Mouse (Mus musculus): Measurements from ENCODE around the gene Aldh18a1. TPM values are rescaled to one million over a fixed set of nuclear protein-coding genes. Genes with fewer than 3 reads are reported as not detected.

Gene Aldh18a1
- polyA plus RNA-seq, 1 experiment from 2014 or later, result 60.4 TPM

DNA sequence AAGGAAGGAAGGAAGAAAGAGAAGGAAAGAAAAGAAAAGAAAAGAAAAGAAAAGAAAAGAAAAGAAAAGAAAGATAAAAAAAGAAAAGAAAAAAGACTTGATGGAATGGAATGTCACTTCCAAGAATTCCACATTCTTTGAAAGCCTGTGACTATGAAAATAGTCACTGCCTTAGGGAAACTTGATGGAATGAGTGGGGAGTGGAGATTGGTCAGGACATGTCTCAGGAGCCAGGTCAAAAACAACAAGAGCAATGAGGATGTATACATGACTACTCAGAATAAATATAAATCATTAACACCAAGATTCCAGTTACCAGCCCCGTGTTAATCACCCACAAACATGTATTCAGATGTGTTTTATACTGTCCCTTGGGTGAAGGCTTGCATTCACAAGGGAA lies 69.6 kb downstream of the Aldh18a1 start:
- H3K9me3 ChIP-seq (ENCODE audit: low read length), result no peaks in the 10 kb centered on the region
- H3K27ac ChIP-seq (ENCODE audit: low read length), result no peak overlapping the region
- H3K4me2 ChIP-seq (replicated peaks; ENCODE audit: low read depth, low read length), result no peak overlapping the region
- H3K9ac ChIP-seq (replicated peaks; ENCODE audit: low read length), result no peak overlapping the region
- no peaks in the 10 kb centered on the region for H3K36me3 ChIP-seq (ENCODE audit: insufficient read depth, low read length)
- H3K27me3 ChIP-seq (ENCODE audit: insufficient read depth, low read length), result no peaks in the 10 kb centered on the region
- WGBS, result 40% methylated on average over 1 of the region's 1 CpGs
- H3K4me1 ChIP-seq (ENCODE audit: insufficient read depth, low read length), result no peaks in the 10 kb centered on the region
- no peak for ATAC-seq (ENCODE audit: low FRiP score, low TSS enrichment)
- no peak overlapping the region for H3K4me3 ChIP-seq (ENCODE audit: low read length)

DNA sequence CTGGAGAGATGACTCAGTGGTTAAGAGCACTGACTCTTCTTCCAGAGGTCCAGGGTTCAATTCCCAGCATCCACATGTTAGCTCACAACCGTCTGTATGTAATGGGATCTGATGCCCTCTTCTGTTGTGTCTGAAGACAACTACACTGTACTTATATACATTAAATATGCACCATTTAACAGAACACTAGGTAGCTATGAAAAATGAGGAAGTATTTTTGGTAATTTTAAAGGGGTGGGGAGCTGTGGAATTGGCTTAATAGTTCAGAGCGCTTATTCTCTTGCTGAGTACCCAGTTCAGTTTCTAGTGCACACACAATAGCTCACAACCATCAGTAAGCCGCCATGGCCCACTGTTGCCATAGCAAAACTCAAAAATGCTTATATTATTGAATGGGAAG lies 72.7 kb downstream of the Aldh18a1 start:
- ATAC-seq (ENCODE audit: low FRiP score, low TSS enrichment), result no peak
- H3K27me3 ChIP-seq (ENCODE audit: insufficient read depth, low read length), result no peaks in the 10 kb centered on the region
- no peak overlapping the region for H3K4me2 ChIP-seq (replicated peaks; ENCODE audit: low read depth, low read length)
- peaks cover 16% of the 10 kb centered on the region for H3K4me1 ChIP-seq (ENCODE audit: insufficient read depth, low read length)
- WGBS, result 92% methylated on average over 3 of the region's 3 CpGs
- no peaks in the 10 kb centered on the region for H3K9me3 ChIP-seq (ENCODE audit: low read length)
- H3K4me3 ChIP-seq (ENCODE audit: low read length), result no peak overlapping the region
- H3K9ac ChIP-seq (replicated peaks; ENCODE audit: low read length), result no peak overlapping the region
- H3K36me3 ChIP-seq (ENCODE audit: insufficient read depth, low read length), result no peaks in the 10 kb centered on the region
- no peak overlapping the region for H3K27ac ChIP-seq (ENCODE audit: low read length)

DNA sequence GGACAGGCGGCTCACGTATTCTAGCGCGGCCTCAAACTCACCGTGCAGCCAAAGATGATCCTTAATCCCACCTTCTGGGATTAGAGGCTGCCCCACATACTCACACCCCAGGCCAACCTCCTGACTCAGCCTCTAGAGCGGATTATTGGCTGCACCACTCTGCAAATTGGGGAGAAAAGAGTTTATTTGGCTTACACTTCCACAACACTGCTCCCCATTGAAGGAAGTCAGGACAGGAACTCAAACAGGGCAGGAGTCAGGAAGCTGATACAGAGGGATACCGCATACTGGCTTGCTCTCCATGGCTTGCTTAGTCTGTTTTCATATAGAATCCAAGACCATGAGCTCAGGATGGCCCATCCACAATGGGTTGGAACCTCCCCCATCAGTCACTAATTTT lies 73.9 kb downstream of the Aldh18a1 start:
- Histone ChIP-seq H3K9ac (replicated peaks; ENCODE audit: low read length) (no peak overlapping the region), H3K4me2 (replicated peaks; ENCODE audit: low read depth, low read length) (no peak overlapping the region), H3K4me3 (ENCODE audit: low read length) (no peak overlapping the region; the same call in 1 of the 2 replicates), H3K36me3 (ENCODE audit: insufficient read depth, low read length) (no peaks in the 10 kb centered on the region), H3K4me1 (ENCODE audit: insufficient read depth, low read length) (peaks cover 26% of the 10 kb centered on the region), H3K9me3 (ENCODE audit: low read length) (no peaks in the 10 kb centered on the region), H3K27ac (ENCODE audit: low read length) (no peak overlapping the region), H3K27me3 (ENCODE audit: insufficient read depth, low read length) (no peaks in the 10 kb centered on the region)
- ATAC-seq (ENCODE audit: low FRiP score, low TSS enrichment), result no peak
- 87% methylated on average over 7 of the region's 7 CpGs for WGBS

DNA sequence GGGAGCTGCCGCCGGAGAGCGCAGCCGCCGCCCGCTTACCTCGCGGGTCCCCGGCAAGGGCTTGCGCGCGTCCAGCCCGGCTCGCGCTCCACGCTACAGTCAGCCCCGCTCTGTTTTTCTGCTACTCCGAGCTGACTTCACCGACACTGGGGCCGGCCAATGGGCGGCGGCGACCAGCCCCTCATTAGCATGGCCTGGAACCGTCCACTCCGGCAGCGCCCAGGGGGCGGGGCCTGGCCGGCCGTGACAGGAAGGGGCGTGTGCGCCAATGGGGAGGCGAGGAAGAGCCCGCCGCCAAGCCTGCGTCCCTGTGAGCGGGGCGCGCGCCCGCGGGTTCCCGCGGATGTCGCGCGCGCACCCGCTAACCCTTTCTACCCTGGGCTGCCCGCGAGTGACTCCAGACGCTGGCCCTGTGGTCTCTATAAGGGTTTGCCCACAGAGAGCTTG lies 74.6 kb downstream of the Aldh18a1 start, which contains the start of gene Sorbs1:
Sorbs1 (minus strand) TSS at position 148 of the 447 bp plus-strand sequence.
- H3K4me2 ChIP-seq (replicated peaks; ENCODE audit: low read depth, low read length), result peak within 1 kb of the TSS; percentile 95
- under 1% methylated on average over 51 of the region's 51 CpGs for WGBS
- ATAC-seq (ENCODE audit: low FRiP score, low TSS enrichment), result peak; percentile 99
- no peaks in the 10 kb centered on the region for H3K9me3 ChIP-seq (ENCODE audit: low read length)
- peak within 1 kb of the TSS; percentile 85 for H3K9ac ChIP-seq (replicated peaks; ENCODE audit: low read length)
- H3K4me1 ChIP-seq (ENCODE audit: insufficient read depth, low read length), result peaks cover 26% of the 10 kb centered on the region
- H3K36me3 ChIP-seq (ENCODE audit: insufficient read depth, low read length), result no peaks in the 10 kb centered on the region
- H3K4me3 ChIP-seq (ENCODE audit: low read length), result peak within 1 kb of the TSS; percentile 70
- no peaks in the 10 kb centered on the region for H3K27me3 ChIP-seq (ENCODE audit: insufficient read depth, low read length)
- peak within 1 kb of the TSS; percentile 86 for H3K27ac ChIP-seq (ENCODE audit: low read length)

GRCm38 (mm10) chr19:40512500-40513421 lies 75.5 kb downstream of the Aldh18a1 start:
- H3K4me1 ChIP-seq (ENCODE audit: insufficient read depth, low read length), result peaks cover 26% of the 10 kb centered on the region
- H3K4me2 ChIP-seq (replicated peaks; ENCODE audit: low read depth, low read length), result peak overlapping the region; percentile 95
- H3K9me3 ChIP-seq (ENCODE audit: low read length), result peaks cover under 1% of the 10 kb centered on the region; the same call in 1 of the 2 replicates
- peak overlapping the region; percentile 70 for H3K4me3 ChIP-seq (ENCODE audit: low read length)
- peak overlapping the region; percentile 86 for H3K27ac ChIP-seq (ENCODE audit: low read length)
- ATAC-seq (ENCODE audit: low FRiP score, low TSS enrichment), result peak; percentile 43
- 1% methylated on average over 34 of the region's 34 CpGs for WGBS
- H3K27me3 ChIP-seq (ENCODE audit: insufficient read depth, low read length), result no peaks in the 10 kb centered on the region
- peak overlapping the region; percentile 85 for H3K9ac ChIP-seq (replicated peaks; ENCODE audit: low read length)
- H3K36me3 ChIP-seq (ENCODE audit: insufficient read depth, low read length), result no peaks in the 10 kb centered on the region

GRCm38 (mm10) chr19:40511679-40512309 lies 76.5 kb downstream of the Aldh18a1 start:
- H3K27ac ChIP-seq (ENCODE audit: low read length), result no peak overlapping the region
- 26% methylated on average over 5 of the region's 5 CpGs for WGBS
- H3K36me3 ChIP-seq (ENCODE audit: insufficient read depth, low read length), result no peaks in the 10 kb centered on the region
- H3K9me3 ChIP-seq (ENCODE audit: low read length), result peaks cover 4% of the 10 kb centered on the region; the same call in 1 of the 2 replicates
- H3K4me3 ChIP-seq (ENCODE audit: low read length), result peak overlapping the region; percentile 70
- ATAC-seq (ENCODE audit: low FRiP score, low TSS enrichment), result no peak
- H3K27me3 ChIP-seq (ENCODE audit: insufficient read depth, low read length), result no peaks in the 10 kb centered on the region
- H3K4me2 ChIP-seq (replicated peaks; ENCODE audit: low read depth, low read length), result peak overlapping the region; percentile 95
- H3K4me1 ChIP-seq (ENCODE audit: insufficient read depth, low read length), result peaks cover 26% of the 10 kb centered on the region
- H3K9ac ChIP-seq (replicated peaks; ENCODE audit: low read length), result peak overlapping the region; percentile 85; the same call in 1 of the 2 replicates

DNA sequence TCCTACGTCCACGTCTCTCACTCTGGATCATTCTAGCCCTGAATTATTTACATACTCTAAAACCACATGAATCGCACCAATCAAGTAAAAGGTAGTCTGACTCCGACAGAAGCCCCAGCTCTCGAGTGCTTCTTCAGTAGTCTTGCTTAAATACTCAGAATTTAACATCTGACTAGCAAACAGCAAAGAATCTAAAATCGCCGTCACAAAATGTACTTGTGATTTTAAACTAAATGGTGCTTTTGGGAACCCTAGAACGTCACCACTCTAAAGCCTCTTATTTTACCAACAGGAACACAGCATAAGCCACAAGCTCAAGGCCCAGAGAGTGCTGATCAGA lies 77.2 kb downstream of the Aldh18a1 start:
- H3K27me3 ChIP-seq (ENCODE audit: insufficient read depth, low read length), result no peaks in the 10 kb centered on the region
- no peak overlapping the region for H3K4me3 ChIP-seq (ENCODE audit: low read length)
- H3K4me1 ChIP-seq (ENCODE audit: insufficient read depth, low read length), result peaks cover 26% of the 10 kb centered on the region
- no peak for ATAC-seq (ENCODE audit: low FRiP score, low TSS enrichment)
- 0 out of 2 replicates have a peak overlapping the region, but pooled peaks have one; percentile 0 for H3K4me2 ChIP-seq (replicated peaks; ENCODE audit: low read depth, low read length)
- H3K9ac ChIP-seq (replicated peaks; ENCODE audit: low read length), result no peak overlapping the region
- no peak overlapping the region for H3K27ac ChIP-seq (ENCODE audit: low read length)
- H3K36me3 ChIP-seq (ENCODE audit: insufficient read depth, low read length), result no peaks in the 10 kb centered on the region
- 55% methylated on average over 8 of the region's 8 CpGs for WGBS
- H3K9me3 ChIP-seq (ENCODE audit: low read length), result peaks cover 4% of the 10 kb centered on the region; the same call in 1 of the 2 replicates

DNA sequence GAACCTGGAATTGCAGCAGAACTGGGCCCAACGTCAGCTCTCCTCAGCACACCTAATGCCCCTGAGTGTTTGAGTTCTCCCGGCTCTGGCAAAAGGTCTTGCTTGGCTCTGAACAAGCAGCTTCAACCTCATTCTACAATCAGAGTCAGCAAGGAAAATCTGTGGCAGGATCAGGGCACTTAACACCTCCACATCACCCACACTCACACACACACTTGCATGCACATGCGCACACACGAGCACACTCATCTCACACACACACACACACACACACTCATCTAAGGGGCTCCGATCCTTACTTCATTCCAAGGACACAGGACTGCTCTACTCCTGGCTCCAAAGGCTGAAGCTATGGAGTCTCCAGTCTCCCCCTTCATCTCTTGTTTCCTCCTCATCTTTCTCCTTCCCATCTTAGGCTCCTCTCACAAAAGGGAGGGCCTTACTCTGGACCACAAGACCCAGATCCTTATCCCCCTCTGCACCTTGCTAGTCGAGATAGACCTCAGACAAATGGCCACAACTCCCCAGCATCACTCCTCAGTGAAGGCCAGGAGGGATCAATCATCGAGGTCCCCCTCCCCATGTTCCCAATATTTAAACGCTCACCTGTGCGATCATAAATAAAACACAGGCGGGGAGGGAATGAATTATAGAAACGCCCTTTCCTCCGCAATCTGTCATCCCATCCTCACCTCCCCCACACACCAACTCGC lies 77.7 kb downstream of the Aldh18a1 start:
- no peaks in the 10 kb centered on the region for H3K27me3 ChIP-seq (ENCODE audit: insufficient read depth, low read length)
- no peak overlapping the region for H3K9ac ChIP-seq (replicated peaks; ENCODE audit: low read length)
- H3K4me2 ChIP-seq (replicated peaks; ENCODE audit: low read depth, low read length), result no peak overlapping the region
- ATAC-seq (ENCODE audit: low FRiP score, low TSS enrichment), result no peak
- H3K27ac ChIP-seq (ENCODE audit: low read length), result no peak overlapping the region
- H3K4me1 ChIP-seq (ENCODE audit: insufficient read depth, low read length), result peaks cover 26% of the 10 kb centered on the region
- no peak overlapping the region for H3K4me3 ChIP-seq (ENCODE audit: low read length)
- H3K9me3 ChIP-seq (ENCODE audit: low read length), result peaks cover 4% of the 10 kb centered on the region; the same call in 1 of the 2 replicates
- H3K36me3 ChIP-seq (ENCODE audit: insufficient read depth, low read length), result no peaks in the 10 kb centered on the region
- 61% methylated on average over 13 of the region's 13 CpGs for WGBS

DNA sequence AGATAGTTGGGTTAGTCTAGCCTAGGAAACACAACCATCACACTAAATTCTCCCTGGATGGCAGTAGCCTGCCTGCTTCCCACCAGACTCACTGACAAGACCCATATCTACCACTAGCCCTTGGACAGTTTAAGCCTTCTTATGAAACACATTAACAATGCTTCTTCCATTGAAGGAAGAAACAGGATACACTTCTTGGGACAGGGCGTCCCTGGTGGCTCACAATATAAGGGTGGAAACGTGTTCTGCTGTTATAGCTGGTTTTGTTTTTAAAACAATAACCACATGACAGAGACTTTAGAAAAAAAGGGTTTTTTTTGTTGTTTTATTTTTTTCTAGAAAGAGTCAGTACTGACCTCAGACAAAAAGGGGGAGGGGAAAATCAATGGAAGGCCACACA lies 79.0 kb downstream of the Aldh18a1 start:
- no peaks in the 10 kb centered on the region for H3K36me3 ChIP-seq (ENCODE audit: insufficient read depth, low read length)
- H3K27me3 ChIP-seq (ENCODE audit: insufficient read depth, low read length), result no peaks in the 10 kb centered on the region
- ATAC-seq (ENCODE audit: low FRiP score, low TSS enrichment), result no peak
- no peak overlapping the region for H3K9ac ChIP-seq (replicated peaks; ENCODE audit: low read length)
- H3K4me2 ChIP-seq (replicated peaks; ENCODE audit: low read depth, low read length), result no peak overlapping the region
- H3K4me3 ChIP-seq (ENCODE audit: low read length), result no peak overlapping the region
- H3K27ac ChIP-seq (ENCODE audit: low read length), result no peak overlapping the region
- peaks cover 4% of the 10 kb centered on the region; the same call in 1 of the 2 replicates for H3K9me3 ChIP-seq (ENCODE audit: low read length)
- peaks cover 26% of the 10 kb centered on the region for H3K4me1 ChIP-seq (ENCODE audit: insufficient read depth, low read length)
- WGBS, result 64% methylated on average over 2 of the region's 2 CpGs

Measured in kidney, embryonic 16.5 days (tissue).